Mouse (Mus musculus): Measurements from ENCODE around the gene 1700028J19Rik.

DNA sequence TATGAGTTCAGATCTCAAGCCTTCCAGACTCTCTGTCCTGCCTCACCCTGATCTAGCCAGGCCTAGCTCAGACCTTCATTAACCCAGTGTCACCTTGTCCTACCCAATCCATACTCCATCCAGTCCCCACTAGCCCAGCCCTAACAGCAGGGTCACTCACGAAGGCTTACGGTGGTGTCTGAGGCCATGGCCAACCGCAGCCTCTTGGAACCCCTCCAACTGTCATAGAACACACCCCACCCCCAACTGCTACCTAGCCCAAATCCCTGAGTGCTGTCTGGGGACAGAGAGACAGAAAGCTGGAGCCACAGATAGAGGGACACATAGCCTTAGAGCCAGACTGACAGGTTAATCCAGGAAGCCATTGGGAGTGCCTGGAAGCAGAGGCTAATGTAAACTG lies 10.6 kb downstream of the 1700028J19Rik start, which contains the start of gene Gm36864:
- no peak for TF ChIP-seq EP300 (IDR thresholded peaks at IDR 0.05; ENCODE audit: low read depth in 1 of 2, low read length in 2 of 2)
- no peak for TF ChIP-seq CTCF (IDR thresholded peaks at IDR 0.05 in 2 of 3, conservative IDR thresholded peaks at IDR 0.05 in 1 of 3; ENCODE audit: control insufficient read depth in 1 of 3, insufficient read depth in 1 of 3, low read depth in 2 of 3, low read length in 3 of 3, poor library complexity in 1 of 3, severe bottlenecking in 1 of 3)
- no peak for TF ChIP-seq HCFC1 (IDR thresholded peaks at IDR 0.05; ENCODE audit: low read depth, low read length)
- TF ChIP-seq NRF1 (IDR thresholded peaks at IDR 0.05; ENCODE audit: insufficient read depth, low read depth, low read length, poor library complexity, severe bottlenecking): no peak
- no peak for TF ChIP-seq MAX (IDR thresholded peaks at IDR 0.05; ENCODE audit: low read length)
- no peak for TF ChIP-seq POLR2A (IDR thresholded peaks at IDR 0.05; ENCODE audit: control insufficient read depth in 1 of 2, insufficient read depth in 1 of 2, low read depth in 1 of 2, low read length in 2 of 2, poor library complexity in 1 of 2)
- no peak for TF ChIP-seq MAZ (IDR thresholded peaks at IDR 0.05; ENCODE audit: low read depth, low read length)
- TF ChIP-seq POLR2AphosphoS5 (IDR thresholded peaks at IDR 0.05; ENCODE audit: borderline replicate concordance, low read depth, low read length): no peak
- no peak for TF ChIP-seq SMC3 (IDR thresholded peaks at IDR 0.05; ENCODE audit: low read depth, low read length)
- no peak for TF ChIP-seq ZNF384 (IDR thresholded peaks at IDR 0.05; ENCODE audit: low read depth, low read length)
- no peak for TF ChIP-seq CHD1 (IDR thresholded peaks at IDR 0.05; ENCODE audit: low read depth, low read length)
- no peak for TF ChIP-seq TCF12 (IDR thresholded peaks at IDR 0.05; ENCODE audit: low read depth, low read length)

Data from MEL (cell line).